Mouse (Mus musculus): Measurements from ENCODE around the gene Sp2. TPM values are rescaled to one million over a fixed set of nuclear protein-coding genes. Genes with fewer than 3 reads are reported as not detected.
A peak's percentile ranks its signal among the peaks of the same experiment; 100 is the strongest.

The Sp2 gene
- polyA plus RNA-seq, 1 experiment from 2014 or later, result 15.7 TPM

- no peak overlapping the region for H3K27ac ChIP-seq (ENCODE audit: low read length)
- peak overlapping the region; percentile 62 for H3K4me2 ChIP-seq (ENCODE audit: low read depth, low read length)
- no peak for ATAC-seq (replicated peaks; ENCODE audit: extremely low read depth, insufficient read depth, low FRiP score)
- no peaks in the 10 kb centered on the region for H3K9me3 ChIP-seq (replicated peaks; ENCODE audit: control insufficient read depth, low read length)
- H3K4me3 ChIP-seq (ENCODE audit: low read length), result peak overlapping the region; percentile 41
- H3K9ac ChIP-seq (ENCODE audit: low read length), result peak overlapping the region; percentile 60
- peaks cover 35% of the 10 kb centered on the region for H3K27me3 ChIP-seq (ENCODE audit: control insufficient read depth, insufficient read depth, low read length)
- H3K36me3 ChIP-seq (ENCODE audit: control insufficient read depth, insufficient read depth), result no peaks in the 10 kb centered on the region
- WGBS, result 7% methylated on average over 30 of the region's 30 CpGs
- peaks cover 3% of the 10 kb centered on the region; the same call in 1 of the 2 replicates for H3K4me1 ChIP-seq (ENCODE audit: control insufficient read depth, insufficient read depth, low read length)
Measured at GRCm38 (mm10) chr11:96997380-96997956, 14.7 kb upstream of the Sp2 start.

- peak overlapping the region; percentile 62 for H3K4me2 ChIP-seq (ENCODE audit: low read depth, low read length)
- ATAC-seq (replicated peaks; ENCODE audit: extremely low read depth, insufficient read depth, low FRiP score), result no peak
- H3K27me3 ChIP-seq (ENCODE audit: control insufficient read depth, insufficient read depth, low read length), result peaks cover 37% of the 10 kb centered on the region
- peak overlapping the region; percentile 60 for H3K9ac ChIP-seq (ENCODE audit: low read length)
- no peaks in the 10 kb centered on the region for H3K9me3 ChIP-seq (replicated peaks; ENCODE audit: control insufficient read depth, low read length)
- H3K36me3 ChIP-seq (ENCODE audit: control insufficient read depth, insufficient read depth), result no peaks in the 10 kb centered on the region
- peak overlapping the region; percentile 41 for H3K4me3 ChIP-seq (ENCODE audit: low read length)
- no peak overlapping the region for H3K27ac ChIP-seq (ENCODE audit: low read length)
- peaks cover 3% of the 10 kb centered on the region; the same call in 1 of the 2 replicates for H3K4me1 ChIP-seq (ENCODE audit: control insufficient read depth, insufficient read depth, low read length)
- 16% methylated on average over 17 of the region's 17 CpGs for WGBS
Measured at GRCm38 (mm10) chr11:96996773-96997379, 14.1 kb upstream of the Sp2 start.

GRCm38 (mm10) chr11:96995836-96996772, 13.3 kb upstream of the Sp2 start:
- 65% methylated on average over 15 of the region's 15 CpGs for WGBS
- peaks cover 3% of the 10 kb centered on the region; the same call in 1 of the 2 replicates for H3K4me1 ChIP-seq (ENCODE audit: control insufficient read depth, insufficient read depth, low read length)
- H3K4me3 ChIP-seq (ENCODE audit: low read length), result no peak overlapping the region
- H3K4me2 ChIP-seq (ENCODE audit: low read depth, low read length), result no peak overlapping the region
- 0 out of 2 replicates have a peak, but pooled peaks have one; percentile 15 for ATAC-seq (replicated peaks; ENCODE audit: extremely low read depth, insufficient read depth, low FRiP score)
- no peaks in the 10 kb centered on the region for H3K36me3 ChIP-seq (ENCODE audit: control insufficient read depth, insufficient read depth)
- H3K9me3 ChIP-seq (replicated peaks; ENCODE audit: control insufficient read depth, low read length), result no peaks in the 10 kb centered on the region
- H3K27me3 ChIP-seq (ENCODE audit: control insufficient read depth, insufficient read depth, low read length), result peaks cover 38% of the 10 kb centered on the region
- no peak overlapping the region for H3K27ac ChIP-seq (ENCODE audit: low read length)
- H3K9ac ChIP-seq (ENCODE audit: low read length), result no peak overlapping the region

- Histone ChIP-seq H3K27ac (ENCODE audit: low read length) (no peak overlapping the region), H3K4me3 (ENCODE audit: low read length) (no peak overlapping the region), H3K9me3 (replicated peaks; ENCODE audit: control insufficient read depth, low read length) (no peaks in the 10 kb centered on the region), H3K36me3 (ENCODE audit: control insufficient read depth, insufficient read depth) (no peaks in the 10 kb centered on the region), H3K27me3 (ENCODE audit: control insufficient read depth, insufficient read depth, low read length) (peaks cover 39% of the 10 kb centered on the region), H3K9ac (ENCODE audit: low read length) (no peak overlapping the region), H3K4me1 (ENCODE audit: control insufficient read depth, insufficient read depth, low read length) (peaks cover 3% of the 10 kb centered on the region; the same call in 1 of the 2 replicates), H3K4me2 (ENCODE audit: low read depth, low read length) (no peak overlapping the region)
- 34% methylated on average over 5 of the region's 5 CpGs for WGBS
- no peak for ATAC-seq (replicated peaks; ENCODE audit: extremely low read depth, insufficient read depth, low FRiP score)
Measured at GRCm38 (mm10) chr11:96995031-96995430, 12.3 kb upstream of the Sp2 start.

GRCm38 (mm10) chr11:96992722-96993311, 10.1 kb upstream of the Sp2 start:
- Histone ChIP-seq H3K36me3 (ENCODE audit: control insufficient read depth, insufficient read depth) (no peaks in the 10 kb centered on the region), H3K9ac (ENCODE audit: low read length) (no peak overlapping the region), H3K4me3 (ENCODE audit: low read length) (no peak overlapping the region), H3K27me3 (ENCODE audit: control insufficient read depth, insufficient read depth, low read length) (peaks cover 34% of the 10 kb centered on the region), H3K9me3 (replicated peaks; ENCODE audit: control insufficient read depth, low read length) (no peaks in the 10 kb centered on the region), H3K4me2 (ENCODE audit: low read depth, low read length) (no peak overlapping the region), H3K4me1 (ENCODE audit: control insufficient read depth, insufficient read depth, low read length) (peaks cover 4% of the 10 kb centered on the region; the same call in 1 of the 2 replicates), H3K27ac (ENCODE audit: low read length) (no peak overlapping the region)
- ATAC-seq (replicated peaks; ENCODE audit: extremely low read depth, insufficient read depth, low FRiP score), result no peak; the same call in 1 of the 2 replicates
- WGBS, result 33% methylated on average over 8 of the region's 8 CpGs

- no peak for ATAC-seq (replicated peaks; ENCODE audit: extremely low read depth, insufficient read depth, low FRiP score)
- no peak overlapping the region for H3K4me3 ChIP-seq (ENCODE audit: low read length)
- no peak overlapping the region for H3K4me2 ChIP-seq (ENCODE audit: low read depth, low read length)
- 60% methylated on average over 5 of the region's 5 CpGs for WGBS
- no peaks in the 10 kb centered on the region for H3K36me3 ChIP-seq (ENCODE audit: control insufficient read depth, insufficient read depth)
- peaks cover 3% of the 10 kb centered on the region; the same call in 1 of the 2 replicates for H3K4me1 ChIP-seq (ENCODE audit: control insufficient read depth, insufficient read depth, low read length)
- H3K9ac ChIP-seq (ENCODE audit: low read length), result no peak overlapping the region
- no peak overlapping the region for H3K27ac ChIP-seq (ENCODE audit: low read length)
- peaks cover 36% of the 10 kb centered on the region for H3K27me3 ChIP-seq (ENCODE audit: control insufficient read depth, insufficient read depth, low read length)
- no peaks in the 10 kb centered on the region for H3K9me3 ChIP-seq (replicated peaks; ENCODE audit: control insufficient read depth, low read length)
Measured at GRCm38 (mm10) chr11:96991501-96991900, 8.7 kb upstream of the Sp2 start.

- peak overlapping the region; percentile 45 for H3K4me2 ChIP-seq (ENCODE audit: low read depth, low read length)
- H3K27me3 ChIP-seq (ENCODE audit: control insufficient read depth, insufficient read depth, low read length), result peaks cover 43% of the 10 kb centered on the region
- H3K9ac ChIP-seq (ENCODE audit: low read length), result no peak overlapping the region
- peak overlapping the region; percentile 31 for H3K4me3 ChIP-seq (ENCODE audit: low read length)
- no peak overlapping the region for H3K27ac ChIP-seq (ENCODE audit: low read length)
- H3K4me1 ChIP-seq (ENCODE audit: control insufficient read depth, insufficient read depth, low read length), result peaks cover 3% of the 10 kb centered on the region; the same call in 1 of the 2 replicates
- 7% methylated on average over 31 of the region's 31 CpGs for WGBS
- no peaks in the 10 kb centered on the region for H3K9me3 ChIP-seq (replicated peaks; ENCODE audit: control insufficient read depth, low read length)
- 0 out of 2 replicates have a peak, but pooled peaks have one; percentile 23 for ATAC-seq (replicated peaks; ENCODE audit: extremely low read depth, insufficient read depth, low FRiP score)
- no peaks in the 10 kb centered on the region for H3K36me3 ChIP-seq (ENCODE audit: control insufficient read depth, insufficient read depth)
Measured at GRCm38 (mm10) chr11:96987873-96988655, 5.3 kb upstream of the Sp2 start.

- H3K9me3 ChIP-seq (replicated peaks; ENCODE audit: control insufficient read depth, low read length), result no peaks in the 10 kb centered on the region
- 26% methylated on average over 3 of the region's 3 CpGs for WGBS
- no peak for ATAC-seq (replicated peaks; ENCODE audit: extremely low read depth, insufficient read depth, low FRiP score)
- peaks cover 3% of the 10 kb centered on the region; the same call in 1 of the 2 replicates for H3K4me1 ChIP-seq (ENCODE audit: control insufficient read depth, insufficient read depth, low read length)
- no peaks in the 10 kb centered on the region for H3K36me3 ChIP-seq (ENCODE audit: control insufficient read depth, insufficient read depth)
- no peak overlapping the region for H3K27ac ChIP-seq (ENCODE audit: low read length)
- peaks cover 41% of the 10 kb centered on the region for H3K27me3 ChIP-seq (ENCODE audit: control insufficient read depth, insufficient read depth, low read length)
- no peak overlapping the region for H3K4me2 ChIP-seq (ENCODE audit: low read depth, low read length)
- H3K4me3 ChIP-seq (ENCODE audit: low read length), result no peak overlapping the region
- no peak overlapping the region for H3K9ac ChIP-seq (ENCODE audit: low read length)
Measured at GRCm38 (mm10) chr11:96986463-96986862, 3.7 kb upstream of the Sp2 start.

Data from heart, embryonic 16.5 days (tissue).